Mouse (Mus musculus): Measurements from ENCODE around the gene Ung.

- TF ChIP-seq POLR2A (IDR thresholded peaks at IDR 0.05; ENCODE audit: control insufficient read depth, low read depth, low read length) (no peak), CTCF (IDR thresholded peaks at IDR 0.05; ENCODE audit: control insufficient read depth, insufficient read depth, insufficient replicate concordance, low read depth, low read length) (no peak)
These were observed 16.1 kb downstream of the Ung start, which contains the start of gene Acacb for GRCm38 (mm10) chr5:114146028-114146888.
